Mouse (Mus musculus): Measurements from ENCODE around the gene Zdhhc14. TPM values are rescaled to one million over a fixed set of nuclear protein-coding genes. Genes with fewer than 3 reads are reported as not detected.
A peak's percentile ranks its signal among the peaks of the same experiment; 100 is the strongest.

Zdhhc14 gene
- polyA plus RNA-seq, 1 experiment from 2014 or later = 0.93 TPM

GRCm38 (mm10) chr17:5768810-5769520 is 276.6 kb downstream of the Zdhhc14 start:
- peak overlapping the region; percentile 89 for H3K27ac ChIP-seq
- H3K4me3 ChIP-seq = no peak overlapping the region
- peaks cover 17% of the 10 kb centered on the region for H3K27me3 ChIP-seq (ENCODE audit: poor library complexity, severe bottlenecking)
- no peaks in the 10 kb centered on the region for H3K36me3 ChIP-seq (replicated peaks)
- peaks cover 44% of the 10 kb centered on the region for H3K4me1 ChIP-seq
- DNase-seq (ENCODE audit: extremely low spot score, low spot score) = no peak
- H3K9me3 ChIP-seq = peaks cover 2% of the 10 kb centered on the region; the same call in 1 of the 2 replicates
- 83% methylated on average over 9 of the region's 9 CpGs for WGBS

GRCm38 (mm10) chr17:5769776-5770175 is 277.4 kb downstream of the Zdhhc14 start:
- peaks cover 7% of the 10 kb centered on the region; the same call in 1 of the 2 replicates for H3K9me3 ChIP-seq
- H3K36me3 ChIP-seq (replicated peaks) = no peaks in the 10 kb centered on the region
- H3K27ac ChIP-seq = peak overlapping the region; percentile 89
- 43% methylated on average over 7 of the region's 7 CpGs for WGBS
- DNase-seq (ENCODE audit: extremely low spot score, low spot score) = no peak
- H3K4me3 ChIP-seq = peak overlapping the region; percentile 42
- peaks cover 17% of the 10 kb centered on the region for H3K27me3 ChIP-seq (ENCODE audit: poor library complexity, severe bottlenecking)
- H3K4me1 ChIP-seq = peaks cover 44% of the 10 kb centered on the region

GRCm38 (mm10) chr17:5770265-5771249 is 278.2 kb downstream of the Zdhhc14 start:
- WGBS = 10% methylated on average over 22 of the region's 22 CpGs
- Histone ChIP-seq H3K9me3 (peaks cover 15% of the 10 kb centered on the region), H3K36me3 (replicated peaks) (no peaks in the 10 kb centered on the region), H3K4me1 (peaks cover 43% of the 10 kb centered on the region), H3K4me3 (peak overlapping the region; percentile 42), H3K27ac (peak overlapping the region; percentile 89), H3K27me3 (ENCODE audit: poor library complexity, severe bottlenecking) (peaks cover 17% of the 10 kb centered on the region)
- DNase-seq (ENCODE audit: extremely low spot score, low spot score) = peak; percentile 69

GRCm38 (mm10) chr17:5780213-5780975 is 288.0 kb downstream of the Zdhhc14 start:
- peaks cover 2% of the 10 kb centered on the region for H3K9me3 ChIP-seq
- no peaks in the 10 kb centered on the region for H3K27me3 ChIP-seq (ENCODE audit: poor library complexity, severe bottlenecking)
- no peaks in the 10 kb centered on the region for H3K36me3 ChIP-seq (replicated peaks)
- WGBS = 87% methylated on average over 5 of the region's 5 CpGs
- peaks cover 7% of the 10 kb centered on the region; the same call in 1 of the 2 replicates for H3K4me1 ChIP-seq
- DNase-seq (ENCODE audit: extremely low spot score, low spot score) = no peak
- no peak overlapping the region for H3K27ac ChIP-seq
- no peak overlapping the region for H3K4me3 ChIP-seq

GRCm38 (mm10) chr17:5785238-5785637 is 292.9 kb downstream of the Zdhhc14 start:
- WGBS = 67% methylated on average over 2 of the region's 2 CpGs

GRCm38 (mm10) chr17:5792164-5792791 is 299.9 kb downstream of the Zdhhc14 start:
- no peaks in the 10 kb centered on the region for H3K36me3 ChIP-seq (replicated peaks)
- H3K27ac ChIP-seq = no peak overlapping the region
- H3K27me3 ChIP-seq (ENCODE audit: poor library complexity, severe bottlenecking) = no peaks in the 10 kb centered on the region
- peaks cover 10% of the 10 kb centered on the region for H3K4me1 ChIP-seq
- no peak overlapping the region for H3K4me3 ChIP-seq
- WGBS = 86% methylated on average over 12 of the region's 12 CpGs
- DNase-seq (ENCODE audit: extremely low spot score, low spot score) = no peak
- H3K9me3 ChIP-seq = peaks cover 3% of the 10 kb centered on the region; the same call in 1 of the 2 replicates

More at GRCm38 (mm10) chr17:5785238-5785637, 292.9 kb downstream of the Zdhhc14 start:
- H3K36me3 ChIP-seq (replicated peaks) = no peaks in the 10 kb centered on the region
- no peak overlapping the region for H3K27ac ChIP-seq
- H3K27me3 ChIP-seq (ENCODE audit: poor library complexity, severe bottlenecking) = no peaks in the 10 kb centered on the region
- DNase-seq (ENCODE audit: extremely low spot score, low spot score) = no peak
- peaks cover 7% of the 10 kb centered on the region; the same call in 1 of the 2 replicates for H3K4me1 ChIP-seq
- no peak overlapping the region for H3K4me3 ChIP-seq
- H3K9me3 ChIP-seq = peaks cover 4% of the 10 kb centered on the region; the same call in 1 of the 2 replicates

GRCm38 (mm10) chr17:5793593-5793992 is 301.2 kb downstream of the Zdhhc14 start:
- no peak overlapping the region for H3K27ac ChIP-seq
- 84% methylated on average over 4 of the region's 4 CpGs for WGBS
- no peak overlapping the region for H3K4me3 ChIP-seq
- no peaks in the 10 kb centered on the region for H3K9me3 ChIP-seq
- no peaks in the 10 kb centered on the region for H3K27me3 ChIP-seq (ENCODE audit: poor library complexity, severe bottlenecking)
- DNase-seq (ENCODE audit: extremely low spot score, low spot score) = no peak
- no peaks in the 10 kb centered on the region for H3K36me3 ChIP-seq (replicated peaks)
- peaks cover 16% of the 10 kb centered on the region for H3K4me1 ChIP-seq

- no peaks in the 10 kb centered on the region for H3K9me3 ChIP-seq
- H3K27ac ChIP-seq = no peak overlapping the region
- H3K4me1 ChIP-seq = peaks cover 17% of the 10 kb centered on the region
- WGBS = 79% methylated on average over 5 of the region's 5 CpGs
- no peaks in the 10 kb centered on the region for H3K27me3 ChIP-seq (ENCODE audit: poor library complexity, severe bottlenecking)
- DNase-seq (ENCODE audit: extremely low spot score, low spot score) = no peak
- no peaks in the 10 kb centered on the region for H3K36me3 ChIP-seq (replicated peaks)
- H3K4me3 ChIP-seq = no peak overlapping the region
These were observed 301.9 kb downstream of the Zdhhc14 start for GRCm38 (mm10) chr17:5794276-5794675.

- DNase-seq (ENCODE audit: extremely low spot score, low spot score) = no peak
- Histone ChIP-seq H3K27me3 (ENCODE audit: poor library complexity, severe bottlenecking) (no peaks in the 10 kb centered on the region), H3K4me3 (no peak overlapping the region), H3K4me1 (peaks cover 17% of the 10 kb centered on the region), H3K27ac (no peak overlapping the region), H3K36me3 (replicated peaks) (no peaks in the 10 kb centered on the region), H3K9me3 (no peaks in the 10 kb centered on the region)
- 77% methylated on average over 5 of the region's 5 CpGs for WGBS
These were observed 303.0 kb downstream of the Zdhhc14 start for GRCm38 (mm10) chr17:5795369-5795768.

- no peaks in the 10 kb centered on the region for H3K9me3 ChIP-seq
- peaks cover 17% of the 10 kb centered on the region for H3K4me1 ChIP-seq
- 5% methylated on average over 5 of the region's 5 CpGs for WGBS
- peak; percentile 68 for DNase-seq (ENCODE audit: extremely low spot score, low spot score)
- H3K27ac ChIP-seq = no peak overlapping the region
- H3K36me3 ChIP-seq (replicated peaks) = no peaks in the 10 kb centered on the region
- no peaks in the 10 kb centered on the region for H3K27me3 ChIP-seq (ENCODE audit: poor library complexity, severe bottlenecking)
- H3K4me3 ChIP-seq = no peak overlapping the region
These were observed 303.5 kb downstream of the Zdhhc14 start for GRCm38 (mm10) chr17:5795878-5796277.

- no peaks in the 10 kb centered on the region for H3K9me3 ChIP-seq
- DNase-seq (ENCODE audit: extremely low spot score, low spot score) = no peak
- H3K27me3 ChIP-seq (ENCODE audit: poor library complexity, severe bottlenecking) = no peaks in the 10 kb centered on the region
- no peak overlapping the region for H3K27ac ChIP-seq
- no peak overlapping the region for H3K4me3 ChIP-seq
- H3K4me1 ChIP-seq = peaks cover 17% of the 10 kb centered on the region
- WGBS = 86% methylated on average over 5 of the region's 5 CpGs
- no peaks in the 10 kb centered on the region for H3K36me3 ChIP-seq (replicated peaks)
These were observed 304.9 kb downstream of the Zdhhc14 start for GRCm38 (mm10) chr17:5797124-5797760.
